Mouse (Mus musculus) heart, embryonic 13.5 days (tissue): Measurements from ENCODE around the gene Defb36. TPM values are rescaled to one million over a fixed set of nuclear protein-coding genes. Genes with fewer than 3 reads are reported as not detected.

Experiments used
- ATAC-seq: fragments of 200-750 bp; cut with Nextera tagmentation; 2 replicates; pipeline ENCODE4 v1.8.0; 2017; ENCODE audit warnings: moderate TSS enrichment; ENCODE audit not compliant: insufficient number of reproducible peaks, low FRiP score, low TSS enrichment; ENCODE audit errors: extremely low read depth
- H3K27ac ChIP-seq: fragments of 300-500 bp; sonication (generic); replicated peaks from 2 replicates; pipeline ENCODE4 v1.5.1; 2015; ENCODE audit warnings: moderate library complexity, mild to moderate bottlenecking, inconsistent platforms
- H3K27me3 ChIP-seq: fragments of 300-500 bp; sonication (generic); replicated peaks from 2 replicates; pipeline ENCODE4 v1.6.1; 2015; ENCODE audit warnings: mild to moderate bottlenecking, inconsistent platforms
- H3K36me3 ChIP-seq: fragments of 300-500 bp; sonication (generic); 2 replicates; pipeline ENCODE4 v1.6.1; 2015; ENCODE audit warnings: mild to moderate bottlenecking, inconsistent platforms
- H3K4me1 ChIP-seq: fragments of 300-500 bp; sonication (generic); 2 replicates; pipeline ENCODE4 v1.6.1; 2015; ENCODE audit warnings: inconsistent platforms
- H3K4me2 ChIP-seq: fragments of 300-500 bp; sonication (generic); 2 replicates; pipeline ENCODE4 v1.6.1; 2015; ENCODE audit warnings: inconsistent platforms, mild to moderate bottlenecking, moderate library complexity
- H3K4me3 ChIP-seq: fragments of 300-500 bp; sonication (generic); 2 replicates; pipeline ENCODE4 v1.5.1; 2015; ENCODE audit warnings: moderate library complexity, mild to moderate bottlenecking, inconsistent platforms
- H3K9ac ChIP-seq: fragments of 300-500 bp; sonication (generic); 2 replicates; pipeline ENCODE4 v1.6.1; 2015; ENCODE audit warnings: inconsistent platforms, mild to moderate bottlenecking, moderate library complexity
- H3K9me3 ChIP-seq: fragments of 300-500 bp; sonication (generic); 2 replicates; pipeline ENCODE4 v1.6.1; 2016; ENCODE audit warnings: inconsistent platforms
- WGBS: fragments of 180-500 bp; shearing (Covaris S2); methylation state at CpG from one replicate; pipeline ENCODE4 v1.1.7; 2015; ENCODE audit warnings: mixed read lengths; 5-methylcytosine and 5-hydroxymethylcytosine counted together
- polyA plus RNA-seq: library from polyadenylated mRNA; unstranded; fragments of >200 nt; fragmentation: Nextera tagmentation; extraction: Ambion mirVana; gene quantifications from 2 replicates; pipeline ENCODE4 v1.2.1, GENCODE M21; 2015

Defb36 gene
- polyA plus RNA-seq, 1 experiment from 2014 or later: not detected

DNA sequence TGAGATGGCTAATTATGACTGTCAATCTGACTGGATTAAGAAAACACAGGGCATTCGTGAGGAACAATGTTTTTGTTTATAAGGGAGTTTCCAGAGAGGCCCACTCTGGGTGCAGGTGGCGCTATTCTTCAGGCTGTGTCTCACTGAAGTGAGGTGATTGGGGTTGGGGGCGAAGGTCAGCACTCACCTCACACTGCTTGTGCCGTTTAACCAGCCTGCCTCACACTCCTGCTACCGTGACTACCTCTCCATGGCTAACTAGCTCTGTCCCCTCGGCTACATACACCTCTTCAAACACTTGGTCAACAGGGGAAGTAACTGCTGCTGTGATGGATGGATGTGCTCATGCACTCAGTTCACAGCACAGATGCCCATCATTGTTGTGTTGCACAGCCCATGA is 15.1 kb upstream of the Defb36 start:
- Histone ChIP-seq H3K4me3 (no peak overlapping the region), H3K9ac (no peak overlapping the region), H3K27me3 (no peaks in the 10 kb centered on the region), H3K4me1 (peaks cover 13% of the 10 kb centered on the region), H3K27ac (no peak overlapping the region), H3K4me2 (no peak overlapping the region), H3K36me3 (no peaks in the 10 kb centered on the region), H3K9me3 (no peaks in the 10 kb centered on the region)
- WGBS: 44% methylated on average over 6 of the region's 6 CpGs
- ATAC-seq: no peak

GRCm38 (mm10) chr2:152599299-152599698 is 4.8 kb upstream of the Defb36 start, which contains the start of gene Defb45:
TSS of gene Defb45 (minus strand) at chr2:152599399.
- WGBS: 65% methylated on average over 7 of the region's 7 CpGs

GRCm38 (mm10) chr2:152600076-152600475 is 4.1 kb upstream of the Defb36 start:
- no peak overlapping the region for H3K4me2 ChIP-seq
- no peak overlapping the region for H3K4me3 ChIP-seq
- no peaks in the 10 kb centered on the region for H3K36me3 ChIP-seq
- H3K9me3 ChIP-seq: no peaks in the 10 kb centered on the region
- no peaks in the 10 kb centered on the region for H3K27me3 ChIP-seq
- no peaks in the 10 kb centered on the region for H3K4me1 ChIP-seq
- no peak overlapping the region for H3K27ac ChIP-seq
- no peak for ATAC-seq
- H3K9ac ChIP-seq: no peak overlapping the region
- WGBS: 74% methylated on average over 6 of the region's 6 CpGs

More at GRCm38 (mm10) chr2:152599299-152599698, 4.8 kb upstream of the Defb36 start, which contains the start of gene Defb45:
- H3K9ac ChIP-seq: no peak within 1 kb of the TSS
- H3K4me2 ChIP-seq: no peak within 1 kb of the TSS
- H3K27ac ChIP-seq: no peak within 1 kb of the TSS
- no peaks in the 10 kb centered on the region for H3K36me3 ChIP-seq
- H3K4me1 ChIP-seq: no peaks in the 10 kb centered on the region
- no peaks in the 10 kb centered on the region for H3K9me3 ChIP-seq
- H3K4me3 ChIP-seq: no peak within 1 kb of the TSS
- no peaks in the 10 kb centered on the region for H3K27me3 ChIP-seq
- ATAC-seq: no peak

DNA sequence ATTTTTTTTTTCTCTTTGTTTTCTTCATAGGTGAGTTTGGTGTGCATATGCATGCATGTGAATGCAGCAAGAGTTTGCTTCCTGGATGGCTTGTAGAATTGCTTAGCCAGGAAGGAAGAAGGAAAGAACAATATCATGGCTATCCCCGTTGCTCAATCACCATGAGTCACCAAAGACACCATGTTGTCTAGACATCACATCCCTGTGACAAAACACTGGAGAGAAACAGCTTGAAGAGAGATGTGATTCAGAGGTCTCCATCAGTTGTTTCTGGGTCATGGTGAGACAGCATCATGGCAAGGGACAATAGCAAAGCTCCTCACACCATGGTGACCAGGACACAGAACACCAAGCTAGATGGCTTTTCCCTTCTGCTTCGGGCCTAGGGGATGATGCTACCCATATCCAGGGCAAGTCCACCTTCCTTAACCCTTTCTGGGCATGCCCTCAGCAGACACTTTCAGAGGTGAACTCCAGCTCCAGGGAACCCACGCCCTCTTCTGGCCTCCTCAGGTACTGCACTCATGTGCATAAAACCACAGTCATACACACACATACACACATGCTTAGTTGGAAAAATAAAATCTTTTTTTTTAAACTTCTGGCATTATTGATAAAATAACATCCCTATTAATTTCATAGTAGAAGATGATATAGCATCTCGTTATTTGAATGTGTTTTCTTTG is 2.7 kb upstream of the Defb36 start:
- H3K9ac ChIP-seq: no peak overlapping the region
- H3K27me3 ChIP-seq: no peaks in the 10 kb centered on the region
- H3K4me2 ChIP-seq: no peak overlapping the region
- H3K4me1 ChIP-seq: no peaks in the 10 kb centered on the region
- WGBS: 61% methylated on average over 4 of the region's 4 CpGs
- H3K9me3 ChIP-seq: no peaks in the 10 kb centered on the region
- no peaks in the 10 kb centered on the region for H3K36me3 ChIP-seq
- ATAC-seq: no peak
- no peak overlapping the region for H3K4me3 ChIP-seq
- no peak overlapping the region for H3K27ac ChIP-seq

DNA sequence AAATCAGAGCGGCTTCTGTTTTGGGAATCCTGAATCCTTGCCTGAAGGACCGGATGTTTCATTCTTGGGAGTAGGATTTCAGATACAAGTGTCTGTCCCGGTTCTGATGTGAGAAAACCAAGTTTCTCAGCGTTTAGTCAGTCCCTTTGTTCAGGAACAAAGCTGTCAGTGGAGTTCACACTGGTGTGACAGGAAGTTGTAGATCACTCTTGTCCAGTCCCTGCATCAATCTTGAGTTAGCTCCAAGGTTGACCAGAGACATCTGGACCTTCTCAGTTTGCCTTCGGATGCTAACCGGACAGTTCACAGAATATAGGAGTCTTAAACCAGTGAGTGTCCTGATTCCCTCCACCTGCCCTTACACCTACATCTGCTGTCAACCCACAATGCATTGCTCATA is 3.6 kb downstream of the Defb36 start:
- Histone ChIP-seq H3K36me3 (no peaks in the 10 kb centered on the region), H3K4me2 (no peak overlapping the region), H3K27ac (no peak overlapping the region), H3K4me1 (no peaks in the 10 kb centered on the region), H3K4me3 (no peak overlapping the region), H3K9ac (no peak overlapping the region), H3K27me3 (no peaks in the 10 kb centered on the region), H3K9me3 (no peaks in the 10 kb centered on the region)
- WGBS: 54% methylated on average over 6 of the region's 6 CpGs
- no peak for ATAC-seq

DNA sequence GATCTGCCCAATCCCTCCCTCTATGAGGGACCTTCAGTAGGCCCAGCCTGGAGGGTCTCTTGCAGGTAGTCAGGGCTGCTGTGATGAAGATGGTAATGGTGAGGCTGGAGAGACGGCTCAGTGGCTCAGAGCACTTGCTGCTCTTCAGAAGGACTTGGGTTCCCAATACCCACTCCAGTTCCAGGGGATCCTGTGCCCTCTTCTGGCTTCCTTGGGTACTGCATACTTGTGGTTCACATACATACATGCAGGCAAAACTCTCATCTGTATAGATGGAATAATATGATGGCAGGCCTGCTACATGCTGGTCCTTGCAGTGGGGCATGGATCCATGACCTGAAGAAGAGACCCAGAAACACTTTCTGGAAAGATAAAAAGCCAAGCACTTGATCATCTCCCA is 4.6 kb downstream of the Defb36 start:
- no peaks in the 10 kb centered on the region for H3K36me3 ChIP-seq
- H3K4me1 ChIP-seq: no peaks in the 10 kb centered on the region
- H3K4me2 ChIP-seq: no peak overlapping the region
- H3K9ac ChIP-seq: no peak overlapping the region
- no peak overlapping the region for H3K4me3 ChIP-seq
- H3K9me3 ChIP-seq: no peaks in the 10 kb centered on the region
- no peak for ATAC-seq
- H3K27ac ChIP-seq: no peak overlapping the region
- WGBS: 67% methylated on average over 1 of the region's 1 CpGs
- no peaks in the 10 kb centered on the region for H3K27me3 ChIP-seq

DNA sequence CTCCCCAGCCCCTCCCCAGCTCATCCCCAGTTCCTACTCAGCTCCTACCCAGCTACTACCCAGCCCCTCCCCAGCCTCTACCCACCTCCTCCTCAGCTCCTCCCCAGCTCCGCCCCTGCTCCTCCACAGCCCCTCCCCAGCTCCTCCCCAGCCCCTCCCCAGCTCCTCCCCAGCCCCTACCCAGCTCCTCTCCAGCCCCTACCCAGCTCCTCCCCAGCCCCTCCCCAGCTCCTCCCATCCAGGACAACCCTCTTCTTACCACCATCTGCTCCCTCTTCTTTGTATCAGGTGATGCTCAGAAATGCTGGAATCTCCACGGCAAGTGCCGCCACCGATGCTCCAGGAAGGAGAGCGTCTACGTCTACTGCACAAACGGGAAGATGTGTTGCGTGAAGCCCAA is 8.1 kb downstream of the Defb36 start:
- no peak for ATAC-seq
- Histone ChIP-seq H3K4me2 (no peak overlapping the region), H3K27me3 (no peaks in the 10 kb centered on the region), H3K4me3 (no peak overlapping the region), H3K9ac (no peak overlapping the region), H3K4me1 (no peaks in the 10 kb centered on the region), H3K9me3 (no peaks in the 10 kb centered on the region), H3K36me3 (no peaks in the 10 kb centered on the region), H3K27ac (no peak overlapping the region)
- 45% methylated on average over 7 of the region's 8 CpGs for WGBS

DNA sequence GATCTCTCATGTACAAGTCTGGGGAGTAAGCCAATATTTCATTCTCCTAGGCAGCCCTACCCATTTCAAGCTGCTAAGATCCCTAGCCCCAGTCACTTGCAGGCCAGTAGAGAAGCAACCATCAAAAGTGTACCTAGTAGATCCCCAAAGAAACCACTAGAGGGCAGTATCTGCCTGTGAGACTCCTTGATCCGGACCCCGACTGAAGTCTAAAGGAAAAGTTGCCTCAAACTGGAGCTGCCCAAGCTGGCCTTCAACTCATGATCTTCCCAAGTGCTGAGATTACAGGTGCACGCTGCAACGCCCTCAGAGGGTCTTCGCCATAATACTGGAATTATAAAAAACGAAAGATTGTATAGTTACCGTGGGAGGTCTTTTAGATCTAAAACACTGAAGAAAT is 11.4 kb downstream of the Defb36 start:
- H3K4me2 ChIP-seq: no peak overlapping the region
- H3K27ac ChIP-seq: no peak overlapping the region
- no peaks in the 10 kb centered on the region for H3K4me1 ChIP-seq
- WGBS: 7% methylated on average over 7 of the region's 7 CpGs
- H3K27me3 ChIP-seq: no peaks in the 10 kb centered on the region
- no peaks in the 10 kb centered on the region for H3K36me3 ChIP-seq
- no peaks in the 10 kb centered on the region for H3K9me3 ChIP-seq
- no peak for ATAC-seq
- H3K4me3 ChIP-seq: no peak overlapping the region
- H3K9ac ChIP-seq: no peak overlapping the region

DNA sequence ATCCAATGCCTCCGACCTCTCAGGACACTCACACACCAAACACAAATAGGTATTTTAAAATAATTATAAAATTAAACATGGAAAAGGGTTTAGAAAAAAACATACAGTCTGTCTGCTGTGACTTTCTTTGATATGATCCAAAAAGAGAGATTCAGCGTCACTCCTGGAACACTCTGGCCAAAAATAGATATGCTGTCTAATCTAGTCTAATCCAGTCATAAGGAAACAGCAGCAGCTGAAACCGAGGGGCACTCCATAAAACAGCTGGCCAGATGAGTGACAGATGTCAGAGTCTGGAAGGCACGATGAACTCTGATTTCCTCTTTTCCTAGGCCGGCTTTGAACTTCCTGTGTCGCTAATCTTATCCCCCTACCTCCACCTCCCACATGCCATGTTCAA is 12.3 kb downstream of the Defb36 start:
- H3K4me1 ChIP-seq: no peaks in the 10 kb centered on the region
- H3K4me2 ChIP-seq: no peak overlapping the region
- WGBS: 44% methylated on average over 6 of the region's 6 CpGs
- no peak for ATAC-seq
- H3K9ac ChIP-seq: no peak overlapping the region
- H3K9me3 ChIP-seq: no peaks in the 10 kb centered on the region
- H3K27ac ChIP-seq: no peak overlapping the region
- no peaks in the 10 kb centered on the region for H3K27me3 ChIP-seq
- no peak overlapping the region for H3K4me3 ChIP-seq
- H3K36me3 ChIP-seq: no peaks in the 10 kb centered on the region

GRCm38 (mm10) chr2:152617374-152617773 is 13.2 kb downstream of the Defb36 start:
- 57% methylated on average over 5 of the region's 5 CpGs for WGBS
- Histone ChIP-seq H3K9me3 (no peaks in the 10 kb centered on the region), H3K27ac (no peak overlapping the region), H3K4me3 (no peak overlapping the region), H3K36me3 (no peaks in the 10 kb centered on the region), H3K9ac (no peak overlapping the region), H3K4me2 (no peak overlapping the region), H3K4me1 (no peaks in the 10 kb centered on the region), H3K27me3 (no peaks in the 10 kb centered on the region)
- ATAC-seq: no peak

DNA sequence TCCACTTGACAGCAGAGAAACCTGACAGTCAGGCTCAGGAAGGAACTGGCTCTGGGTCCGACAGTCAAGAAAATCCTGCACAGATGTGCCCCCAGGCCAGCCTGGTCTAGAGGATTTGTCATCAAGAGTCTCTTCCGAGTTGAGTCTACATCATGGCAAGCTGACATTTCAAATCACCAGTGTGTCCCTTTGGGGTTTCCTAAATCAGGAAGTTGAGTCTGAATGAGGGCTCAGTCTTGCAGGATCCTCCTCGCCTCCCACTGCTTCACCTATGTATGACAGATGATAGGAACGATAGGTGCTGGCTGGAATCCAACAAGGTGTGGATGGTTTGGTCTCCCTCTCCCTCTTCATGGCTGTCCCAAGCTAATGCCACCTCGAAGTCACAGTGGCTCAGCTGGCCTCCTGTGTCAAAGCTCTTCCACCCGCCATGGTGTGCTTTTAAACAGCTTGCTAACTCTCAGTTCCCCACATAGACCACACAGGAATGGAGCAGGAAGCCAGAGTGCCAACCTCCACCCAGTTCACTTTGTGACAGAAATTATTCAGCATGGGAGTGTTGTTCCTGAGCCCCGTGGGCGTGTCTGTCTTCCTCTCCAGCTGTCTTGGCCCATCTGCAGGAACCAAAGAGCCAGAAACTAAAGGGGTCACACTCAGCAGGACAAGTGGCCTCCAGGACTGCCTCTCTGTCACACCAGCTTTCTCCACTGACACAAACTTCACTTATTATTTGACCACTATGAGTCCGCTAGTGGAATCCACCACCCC is 16.4 kb downstream of the Defb36 start:
- Histone ChIP-seq H3K27me3 (peaks cover 4% of the 10 kb centered on the region), H3K4me3 (no peak overlapping the region), H3K4me1 (no peaks in the 10 kb centered on the region), H3K27ac (no peak overlapping the region), H3K9ac (no peak overlapping the region), H3K9me3 (no peaks in the 10 kb centered on the region), H3K4me2 (no peak overlapping the region), H3K36me3 (no peaks in the 10 kb centered on the region)
- ATAC-seq: no peak
- WGBS: 58% methylated on average over 9 of the region's 9 CpGs

DNA sequence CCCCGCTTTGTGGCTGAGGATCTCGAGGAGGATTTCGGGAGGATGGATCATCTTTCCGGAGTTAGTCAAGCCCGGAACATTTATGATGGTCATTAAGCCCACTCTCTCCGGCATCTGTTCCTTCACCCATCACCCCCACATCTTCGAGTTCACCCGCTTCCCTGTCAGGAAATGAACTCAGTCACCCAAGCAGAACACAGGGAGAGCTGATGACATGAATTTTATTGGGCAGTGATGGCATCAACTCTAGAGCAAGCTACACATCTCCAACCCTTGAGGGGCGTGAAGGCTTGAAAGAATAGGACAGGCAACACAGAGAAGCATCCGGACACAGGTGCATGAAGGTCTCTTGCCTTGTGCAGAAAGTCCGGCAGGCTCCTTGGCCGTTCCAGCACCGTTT is 18.0 kb downstream of the Defb36 start:
- WGBS: 78% methylated on average over 13 of the region's 13 CpGs

More for the DNA sequence above, 18.0 kb downstream of the Defb36 start:
- Histone ChIP-seq H3K9me3 (no peaks in the 10 kb centered on the region), H3K4me2 (no peak overlapping the region), H3K4me1 (peaks cover 12% of the 10 kb centered on the region), H3K9ac (no peak overlapping the region), H3K4me3 (no peak overlapping the region), H3K27me3 (peaks cover 20% of the 10 kb centered on the region), H3K36me3 (no peaks in the 10 kb centered on the region), H3K27ac (no peak overlapping the region)
- no peak for ATAC-seq
